Mouse (Mus musculus): ENCODE data around the gene Bex3. TPM values are rescaled to one million over a fixed set of nuclear protein-coding genes. Genes with fewer than 3 reads are reported as not detected.

Bex3 gene
- total RNA-seq, 2 experiments from 2014 or later: 2.7 to 4.3 TPM

GRCm38 (mm10) chrX:136274542-136274941, 4.5 kb downstream of the Bex3 start:
- no peak for DNase-seq
- no peak overlapping the region for H3K27ac ChIP-seq
- no peak overlapping the region for H3K4me3 ChIP-seq
- intact Hi-C loops (cut with DNase I): no loop called here
- no peak for TF ChIP-seq CTCF (IDR thresholded peaks at IDR 0.05)

GRCm38 (mm10) chrX:136275386-136275785, 5.3 kb downstream of the Bex3 start:
- no peak for DNase-seq
- Histone ChIP-seq H3K27ac (no peak overlapping the region), H3K4me3 (no peak overlapping the region)
- TF ChIP-seq CTCF (IDR thresholded peaks at IDR 0.05): no peak
- intact Hi-C loops (cut with DNase I): no loop called here

DNA sequence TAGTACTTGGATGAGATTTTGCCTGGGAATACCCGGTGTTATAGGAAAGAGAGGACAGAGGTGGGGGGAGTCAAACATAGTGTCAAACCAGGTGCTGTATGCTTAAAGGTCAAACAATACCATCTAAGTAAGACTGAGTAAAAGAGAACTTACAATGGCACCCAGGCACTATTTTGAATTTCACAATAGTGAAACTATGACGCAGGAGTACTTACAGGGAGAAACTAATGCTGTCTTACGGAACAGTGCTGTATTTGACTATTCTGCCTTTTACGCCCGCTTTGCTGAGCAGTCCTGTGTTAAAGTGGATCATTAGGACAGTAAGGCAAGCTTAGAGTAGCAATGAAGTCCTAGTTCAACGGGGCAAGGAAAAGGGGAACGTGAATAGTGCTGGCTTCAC, 7.5 kb downstream of the Bex3 start:
- DNase-seq: no peak
- H3K27ac ChIP-seq: no peak overlapping the region
- intact Hi-C loops (cut with DNase I): no loop called here
- H3K4me3 ChIP-seq: no peak overlapping the region
- TF ChIP-seq CTCF (IDR thresholded peaks at IDR 0.05): no peak

DNA sequence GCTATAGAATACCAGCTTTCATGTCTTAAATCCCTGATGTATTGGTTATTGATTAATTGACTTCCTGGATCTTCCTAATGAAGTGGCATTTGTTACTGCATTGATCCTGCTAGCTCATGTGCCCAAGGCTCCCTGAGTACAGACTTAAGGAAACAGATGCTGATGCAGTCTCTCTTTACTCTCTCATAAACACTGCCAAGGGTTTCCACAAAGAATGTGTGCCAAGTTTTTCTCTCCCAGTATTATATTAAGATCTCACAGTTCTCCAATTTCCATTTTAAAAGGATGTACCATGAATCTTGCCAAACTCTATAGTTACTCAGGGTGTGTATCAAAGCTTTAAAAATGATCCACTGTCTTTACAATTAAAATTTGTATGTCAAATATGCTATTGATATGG, 8.3 kb downstream of the Bex3 start:
- no peak for DNase-seq
- TF ChIP-seq CTCF (IDR thresholded peaks at IDR 0.05): no peak
- intact Hi-C loops (cut with DNase I): no loop called here
- Histone ChIP-seq H3K27ac (no peak overlapping the region), H3K4me3 (no peak overlapping the region)

GRCm38 (mm10) chrX:136279410-136279809, 9.4 kb downstream of the Bex3 start:
- no peak overlapping the region for H3K4me3 ChIP-seq
- no peak overlapping the region for H3K27ac ChIP-seq
- DNase-seq: no peak
- TF ChIP-seq CTCF (IDR thresholded peaks at IDR 0.05): no peak
- intact Hi-C loops (cut with DNase I): no loop called here

- no peak for TF ChIP-seq CTCF (IDR thresholded peaks at IDR 0.05)
- intact Hi-C loops (cut with DNase I): no loop called here
- Histone ChIP-seq H3K27ac (no peak overlapping the region), H3K4me3 (no peak overlapping the region)
- no peak for DNase-seq
Observed at GRCm38 (mm10) chrX:136290817-136291281, 20.8 kb downstream of the Bex3 start.

DNA sequence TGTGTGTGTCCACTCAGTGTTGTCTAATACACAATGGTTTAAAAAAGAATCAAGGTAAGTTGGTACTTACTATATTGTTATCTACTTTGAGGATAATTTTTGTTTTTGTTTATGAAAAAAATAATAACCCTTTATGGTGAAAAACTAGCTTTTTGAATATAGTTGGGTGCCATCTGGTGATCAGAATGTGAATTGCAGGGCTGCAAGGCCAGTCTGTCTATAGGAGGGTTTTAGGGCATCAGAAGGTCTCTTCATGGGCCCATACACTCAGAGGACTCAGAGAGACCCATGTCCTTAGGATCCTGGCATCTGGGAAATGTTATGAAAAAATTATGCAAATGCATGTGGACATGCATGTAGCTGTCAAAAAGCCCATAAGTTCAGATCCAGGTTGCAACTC, 34.2 kb downstream of the Bex3 start:
- H3K4me3 ChIP-seq: no peak overlapping the region
- intact Hi-C loops (cut with DNase I): loop anchor here (2.0 kb wide), 2 partner anchors 67 to 107 kb away; no protein-coding TSS in a partner anchor
- peak; percentile 86 for TF ChIP-seq CTCF (IDR thresholded peaks at IDR 0.05)
- DNase-seq: peak; percentile 13
- no peak overlapping the region for H3K27ac ChIP-seq

DNA sequence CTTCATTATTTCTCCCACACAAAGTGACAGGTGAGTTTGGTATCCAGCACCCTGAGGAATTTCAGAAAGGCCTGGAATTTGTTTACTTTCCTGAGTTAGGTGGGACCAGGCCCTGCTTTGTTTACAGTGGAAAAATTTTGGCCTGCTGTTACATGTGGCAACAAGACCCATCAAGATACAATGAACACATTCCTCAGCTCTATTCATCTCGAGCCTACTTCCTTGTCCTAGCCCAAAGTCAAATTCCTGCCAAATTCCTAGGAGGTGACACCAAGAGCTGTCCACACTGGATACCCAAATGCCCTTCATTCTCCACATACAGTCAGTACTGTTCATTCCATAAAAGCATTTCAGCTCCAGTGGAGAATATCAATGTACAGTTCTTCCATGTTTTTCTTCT, 36.1 kb downstream of the Bex3 start:
- H3K27ac ChIP-seq: no peak overlapping the region
- no peak overlapping the region for H3K4me3 ChIP-seq
- TF ChIP-seq CTCF (IDR thresholded peaks at IDR 0.05): no peak
- intact Hi-C loops (cut with DNase I): no loop called here
- DNase-seq: no peak

- no peak overlapping the region for H3K4me3 ChIP-seq
- no peak overlapping the region for H3K27ac ChIP-seq
- intact Hi-C loops (cut with DNase I): no loop called here
- no peak for TF ChIP-seq CTCF (IDR thresholded peaks at IDR 0.05)
- DNase-seq: no peak
Observed at GRCm38 (mm10) chrX:136313303-136313702, 43.2 kb downstream of the Bex3 start.

GRCm38 (mm10) chrX:136313792-136314564, 43.9 kb downstream of the Bex3 start:
- Histone ChIP-seq H3K4me3 (no peak overlapping the region), H3K27ac (no peak overlapping the region)
- DNase-seq: no peak
- no peak for TF ChIP-seq CTCF (IDR thresholded peaks at IDR 0.05)
- intact Hi-C loops (cut with DNase I): no loop called here

GRCm38 (mm10) chrX:136319953-136320352, 49.9 kb downstream of the Bex3 start:
- TF ChIP-seq CTCF (IDR thresholded peaks at IDR 0.05): no peak
- H3K27ac ChIP-seq: no peak overlapping the region
- DNase-seq: no peak
- intact Hi-C loops (cut with DNase I): loop anchor here (2.0 kb wide), 1 partner anchor 273 kb away; no protein-coding TSS in a partner anchor
- H3K4me3 ChIP-seq: no peak overlapping the region

Other genes with a start within 250 kb of the Bex3 start
- under 1 TPM in 1 of 2 experiments, not detected in 1; 0.20 TPM for gene Arxes1, start 236.9 kb upstream of the Bex3 start, total RNA-seq (2021)
- under 1 TPM in 1 of 2 experiments, not detected in 1; 0.70 TPM for gene Bex2, start 202.0 kb upstream of the Bex3 start, total RNA-seq (2021)
- gene Nxf3, start 185.0 kb upstream of the Bex3 start, total RNA-seq (2021): not detected
- gene Bex4, start 131.3 kb upstream of the Bex3 start, total RNA-seq (2021): not detected
- gene Tceal8, start 97.9 kb upstream of the Bex3 start, total RNA-seq (2021): 10 to 100 TPM in 1 of 2 experiments, 1 to 10 TPM in 1; 9.5 to 11.2 TPM
- gene Tceal5, start 66.4 kb upstream of the Bex3 start, total RNA-seq (2021): 10 to 100 TPM; 19.8 to 29.3 TPM
- gene Tceal7, start 55.5 kb upstream of the Bex3 start, total RNA-seq (2021): 10 to 100 TPM; 15.6 to 47.9 TPM
- gene Bex1, start 54.7 kb upstream of the Bex3 start, total RNA-seq (2021): 10 to 100 TPM; 13.9 to 15.0 TPM
- gene Tceal9, start 25.2 kb upstream of the Bex3 start, total RNA-seq (2021): 10 to 100 TPM; 18.4 to 30.3 TPM
- gene Kir3dl1, start 247.7 kb downstream of the Bex3 start, total RNA-seq (2021): not detected

Data from gastrocnemius, adult 2 months (tissue).